Mouse (Mus musculus): ENCODE measurements at regions not wholly inside any gene's neighbourhood (a gene's known extent, or its start where the extent isn't known, plus 50 kb on each side); places are given as distances from the start of the nearest gene placed in this dataset.

DNA sequence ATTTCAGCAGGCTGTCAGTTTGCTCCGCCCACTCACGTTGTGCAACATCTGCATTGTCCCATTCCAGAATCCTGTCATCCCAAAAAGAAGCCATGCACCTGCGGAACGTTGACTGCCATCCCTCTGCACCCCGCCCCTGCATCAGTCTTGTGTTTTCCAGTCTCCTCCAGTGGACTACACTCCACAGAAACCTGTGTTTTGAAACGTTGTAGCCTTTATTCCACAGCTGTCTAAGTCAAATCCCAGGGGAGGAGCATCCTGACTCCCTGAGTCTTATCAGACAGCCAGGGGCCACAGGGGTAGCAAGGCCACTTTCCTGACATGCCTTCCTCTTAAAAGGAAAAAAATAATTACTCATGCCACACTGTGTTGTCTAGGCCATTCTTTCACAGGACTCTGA is 251.5 kb upstream of the Dio3 start:
- DNase-seq (ENCODE audit: low read depth, low spot score): no peak

DNA sequence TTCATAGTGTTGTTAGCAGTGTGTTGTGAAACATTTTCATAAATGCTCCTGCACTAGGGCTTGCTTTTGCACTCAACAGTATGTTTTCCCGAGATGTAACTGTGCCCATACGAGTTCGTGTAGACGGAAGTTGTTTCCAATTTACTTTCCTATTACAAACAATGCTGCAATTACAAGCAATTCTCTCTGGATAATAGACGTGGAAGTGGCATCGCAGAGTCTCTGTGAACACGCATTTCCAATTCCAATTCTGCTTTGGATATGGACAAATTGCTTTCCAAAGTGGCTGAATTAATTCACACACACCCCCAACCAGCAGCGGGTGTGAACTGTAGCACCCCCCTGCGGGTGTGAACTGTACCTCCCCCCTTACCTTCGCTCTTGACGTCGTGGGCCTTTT is 250.9 kb upstream of the Dio3 start:
- no peak for DNase-seq (ENCODE audit: low read depth, low spot score)

DNA sequence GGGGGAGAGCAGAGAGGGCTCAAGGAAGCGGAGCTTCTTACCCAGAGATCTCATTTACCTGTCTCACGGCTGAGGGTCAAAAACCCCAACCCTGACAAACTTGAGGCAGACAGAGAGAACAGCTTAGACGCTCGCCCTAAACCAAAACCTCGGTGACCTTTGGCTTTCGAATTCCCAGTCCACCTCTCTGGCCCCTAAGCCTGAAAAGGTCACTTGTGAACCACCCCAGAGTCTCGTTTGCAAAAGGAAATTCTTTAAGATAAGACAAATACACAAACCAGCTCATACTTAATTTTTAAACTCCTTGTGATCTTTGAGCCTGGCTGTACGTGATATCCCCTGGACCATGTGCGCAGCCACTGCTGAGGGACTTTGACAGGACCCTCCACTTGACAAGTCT is 250.2 kb upstream of the Dio3 start:
- no peak for DNase-seq (ENCODE audit: low read depth, low spot score)

DNA sequence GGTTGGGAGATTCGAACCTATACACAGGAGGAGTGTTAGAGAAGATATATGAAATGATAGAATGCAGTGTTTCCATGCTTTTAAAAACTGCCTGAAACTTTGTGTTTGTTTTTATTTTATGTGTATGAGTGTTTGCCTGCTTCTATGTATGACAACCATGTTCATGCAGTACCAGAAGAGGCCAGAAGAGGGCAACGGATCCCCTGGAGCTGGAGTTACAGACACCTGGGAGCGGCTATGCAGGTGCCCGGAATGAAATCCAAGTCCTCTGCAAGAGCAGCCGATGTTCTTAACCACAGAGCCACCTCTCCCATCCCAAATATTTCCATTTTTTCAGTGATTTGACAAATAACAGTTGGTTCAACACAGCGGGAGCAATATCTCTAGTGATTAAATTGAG is 247.5 kb upstream of the Dio3 start:
- DNase-seq (ENCODE audit: low read depth, low spot score): no peak

DNA sequence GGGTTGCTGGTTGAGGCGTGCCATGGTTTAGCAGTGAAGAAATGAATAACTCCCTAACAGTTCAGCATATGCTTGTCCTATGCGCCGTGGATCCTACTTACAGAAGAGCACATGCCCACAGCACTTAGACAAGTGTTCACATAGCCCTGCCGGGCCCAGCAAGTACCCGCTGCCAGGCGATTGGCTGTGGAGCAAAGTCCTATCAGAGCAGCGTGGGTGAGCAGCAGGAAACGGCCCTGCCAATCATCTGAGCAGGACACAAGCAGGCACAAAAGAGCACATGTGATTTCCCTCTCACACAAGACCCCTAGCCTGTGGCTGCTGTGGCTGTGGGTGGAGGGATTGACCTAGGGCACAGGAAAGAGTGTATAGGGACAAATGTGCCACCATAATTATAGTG is 243.7 kb upstream of the Dio3 start:
- no peak for DNase-seq (ENCODE audit: low read depth, low spot score)

DNA sequence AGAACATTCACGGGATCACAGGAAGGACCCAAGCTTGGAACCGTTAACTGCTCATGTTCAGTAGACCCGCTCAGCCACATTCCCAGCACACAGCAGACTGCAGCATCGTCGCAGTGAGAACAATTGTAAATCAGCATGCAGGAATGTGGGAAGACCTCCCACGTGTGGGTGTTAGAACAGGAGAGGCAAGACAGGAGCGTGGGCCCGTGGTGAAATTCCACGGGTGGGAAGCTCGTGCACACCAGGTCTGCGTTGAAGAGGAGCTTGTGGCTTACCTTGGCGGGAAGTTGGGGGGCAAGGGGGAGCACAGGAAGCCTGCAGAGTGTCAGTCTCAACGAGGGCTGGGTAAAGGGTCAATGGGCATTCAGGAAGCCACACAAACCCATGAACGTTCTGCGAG is 238.2 kb upstream of the Dio3 start:
- no peak for DNase-seq (ENCODE audit: low read depth, low spot score)

DNA sequence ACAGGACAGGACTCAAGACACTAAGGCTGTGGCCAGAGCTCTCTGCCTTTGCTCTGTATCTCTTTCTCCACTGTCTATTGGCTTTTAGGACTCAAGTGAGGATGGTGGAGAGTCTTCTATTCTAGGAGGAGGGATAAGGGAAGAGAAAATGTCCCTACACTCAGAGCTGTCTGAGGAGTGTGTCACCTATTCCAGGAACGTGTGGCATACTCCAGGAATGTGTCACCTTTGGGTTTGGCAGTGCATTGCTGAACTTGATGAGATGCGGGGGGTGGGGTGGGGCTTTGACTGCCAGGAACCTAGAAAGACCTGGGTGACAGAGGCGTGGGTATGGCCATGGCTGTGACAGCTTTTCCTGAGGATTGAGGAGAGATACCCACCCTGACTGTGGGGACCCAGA is 237.1 kb upstream of the Dio3 start:
- DNase-seq (ENCODE audit: low read depth, low spot score): no peak

DNA sequence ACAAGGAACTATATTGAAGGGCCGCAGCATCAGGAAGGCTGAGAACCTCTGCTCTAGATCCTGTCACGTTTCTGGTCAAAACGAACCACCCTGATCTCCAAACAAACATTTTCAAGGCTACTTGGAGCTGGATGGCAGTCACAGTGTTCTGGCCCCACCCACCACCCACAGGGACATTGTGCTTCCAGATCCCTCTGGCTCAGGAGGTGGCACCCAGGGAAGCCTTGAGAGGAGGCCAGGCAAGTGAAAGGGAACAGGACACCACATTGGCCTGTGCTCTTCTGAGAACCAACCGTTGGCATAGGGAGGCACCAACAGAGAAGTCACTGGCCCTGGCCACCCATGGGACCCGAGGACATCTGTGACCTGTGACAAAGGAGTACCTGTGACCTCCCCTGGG is 234.6 kb upstream of the Dio3 start:
- no peak for DNase-seq (ENCODE audit: low read depth, low spot score)

DNA sequence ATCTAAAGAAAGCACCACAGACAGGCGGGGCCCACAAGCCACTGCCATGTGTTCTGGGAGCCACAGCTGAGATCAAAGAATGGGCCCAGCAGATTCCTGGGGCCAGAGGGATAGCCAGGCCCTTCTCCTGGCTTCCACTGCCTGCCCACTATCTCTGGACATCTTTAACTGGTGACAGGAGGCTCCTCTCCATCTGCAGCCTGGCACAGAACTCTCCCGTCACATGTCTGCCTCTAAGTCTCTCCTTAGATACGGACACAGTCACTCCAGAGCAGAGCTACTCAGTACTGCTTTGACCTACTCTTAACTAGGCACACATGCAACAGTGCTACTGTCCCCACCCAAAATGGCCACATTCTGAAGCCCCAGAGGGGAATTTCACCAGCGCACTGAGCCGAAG is 234.1 kb upstream of the Dio3 start:
- DNase-seq (ENCODE audit: low read depth, low spot score): no peak

DNA sequence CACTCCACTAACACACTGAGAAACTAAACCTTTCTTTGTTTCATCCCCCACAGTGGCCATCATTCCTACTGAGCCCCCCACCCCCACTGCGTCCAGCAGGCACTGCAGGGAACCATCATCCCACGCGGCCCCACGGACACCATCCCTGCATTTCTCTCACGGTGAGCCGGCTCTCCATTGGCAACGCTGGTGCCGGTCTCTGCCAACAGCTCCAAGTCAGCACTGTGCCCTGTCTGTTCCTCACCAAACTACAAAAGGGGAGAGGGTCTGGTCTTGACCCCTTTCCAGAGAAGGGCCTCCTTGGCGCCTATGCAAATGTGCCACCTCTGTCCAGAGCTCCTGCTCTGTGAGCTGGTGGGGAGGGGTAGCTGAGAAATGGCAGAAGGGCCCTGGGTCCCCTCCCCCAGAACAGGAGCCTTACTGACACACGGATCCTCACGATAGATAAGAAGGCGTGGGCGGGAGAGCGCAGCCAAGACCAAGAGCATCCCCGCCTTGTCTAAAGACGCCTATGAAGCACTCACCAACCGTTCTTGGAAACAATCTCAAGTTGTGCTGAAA is 233.0 kb upstream of the Dio3 start:
- DNase-seq (ENCODE audit: low read depth, low spot score): no peak

DNA sequence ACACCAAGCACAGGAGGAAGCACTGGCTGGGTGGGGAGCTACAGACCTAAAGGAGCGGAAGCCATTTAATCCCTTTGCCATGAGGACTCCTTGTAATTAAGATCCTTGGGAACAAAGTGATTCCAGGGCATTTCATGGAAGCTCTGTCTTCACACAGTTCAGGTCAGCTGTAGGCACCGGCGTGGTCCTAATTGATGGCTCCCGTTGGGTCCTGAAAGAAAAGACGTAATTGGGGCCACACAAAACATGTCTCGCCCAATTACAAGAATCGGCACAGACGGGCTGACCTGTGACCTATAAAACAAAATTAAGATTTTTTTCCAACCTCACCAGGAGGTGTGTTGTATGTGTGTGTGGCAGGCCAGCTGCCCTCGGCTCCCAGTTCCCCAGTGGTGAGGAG is 232.3 kb upstream of the Dio3 start:
- DNase-seq (ENCODE audit: low read depth, low spot score): no peak

DNA sequence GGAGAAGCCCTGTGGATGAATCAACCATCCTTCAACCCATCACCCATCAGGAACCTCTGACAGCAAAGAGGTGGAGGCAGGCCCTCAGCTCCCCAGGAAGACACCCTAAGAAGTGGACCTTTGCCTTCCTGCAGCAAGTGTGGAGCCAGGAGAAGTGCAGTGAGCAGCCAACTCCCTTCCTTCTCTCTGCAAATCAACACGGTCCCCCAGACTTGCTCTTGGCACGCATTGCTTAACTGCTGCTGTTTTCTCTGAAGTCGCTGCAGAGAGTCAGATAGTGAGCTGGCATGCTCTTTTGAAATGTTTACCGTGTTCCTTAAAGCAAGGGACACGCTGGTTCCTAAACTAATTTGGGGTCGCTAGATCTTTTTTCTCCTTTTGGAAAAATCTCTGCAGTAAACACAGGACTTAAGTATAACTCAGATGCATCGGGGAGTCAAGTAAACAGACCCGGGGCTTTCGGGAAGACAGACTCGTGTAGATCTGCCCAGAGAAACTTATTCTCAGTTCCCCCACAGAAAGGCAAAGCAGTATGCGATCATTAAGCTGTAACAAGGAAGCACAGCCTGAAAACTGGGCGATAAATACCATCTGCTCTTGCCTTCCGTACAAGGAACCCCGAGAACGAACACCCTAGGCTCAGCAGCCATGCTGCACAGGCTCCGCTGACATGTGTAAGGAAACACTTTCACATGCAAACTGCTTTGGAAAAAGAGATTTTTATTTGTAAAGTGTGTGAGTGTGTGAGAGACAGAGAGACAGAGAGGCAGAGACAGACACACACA is 231.2 kb upstream of the Dio3 start:
- no peak for DNase-seq (ENCODE audit: low read depth, low spot score)

DNA sequence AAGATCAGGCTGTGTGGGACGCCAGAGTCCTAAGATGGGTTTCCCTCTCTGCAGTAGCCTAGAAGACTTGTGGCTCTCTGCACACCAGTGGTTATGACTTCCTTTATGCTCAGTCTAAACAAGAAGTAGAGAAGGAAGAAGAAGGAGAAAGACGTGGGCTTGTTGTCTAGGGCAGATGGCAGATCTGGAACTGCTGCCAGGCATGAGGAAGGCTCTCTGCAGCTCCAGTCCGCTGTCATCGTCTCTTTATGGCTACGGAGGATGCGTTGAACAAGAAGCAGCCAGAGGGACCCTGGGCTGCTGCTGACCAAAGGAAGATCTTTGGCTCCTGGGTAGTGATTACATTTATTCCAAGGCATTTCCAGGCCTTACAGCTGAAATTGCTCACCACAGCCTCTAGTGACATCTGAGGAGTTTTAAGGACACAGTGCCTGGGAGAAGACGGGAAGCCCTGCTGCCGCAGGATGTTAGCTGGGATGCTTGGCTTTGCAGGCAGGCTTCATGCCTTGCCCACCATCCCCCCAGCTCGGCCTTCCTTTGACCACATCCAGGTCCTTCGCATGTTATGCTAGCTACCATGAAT is 229.6 kb upstream of the Dio3 start:
- DNase-seq (ENCODE audit: low read depth, low spot score): no peak

DNA sequence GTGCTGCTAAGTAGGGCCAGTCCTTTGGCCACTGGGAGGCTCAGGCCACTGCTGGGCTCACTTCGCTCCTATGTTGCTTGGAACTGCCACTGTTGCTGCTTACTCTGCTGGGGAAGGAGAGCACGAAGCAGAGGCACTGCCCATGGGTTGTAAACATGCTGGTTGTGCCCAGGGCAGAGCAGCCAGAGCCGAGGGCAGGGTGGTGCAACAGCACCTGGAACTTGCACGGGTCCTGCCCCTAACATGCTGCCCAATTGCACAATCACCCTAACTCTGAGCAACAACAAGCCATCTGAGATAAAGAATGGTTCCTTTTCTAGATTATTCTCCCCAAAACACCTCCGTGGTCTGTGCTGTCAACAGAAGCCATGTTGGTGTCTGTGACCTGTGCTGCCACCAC is 219.5 kb upstream of the Dio3 start:
- DNase-seq (ENCODE audit: low read depth, low spot score): no peak

DNA sequence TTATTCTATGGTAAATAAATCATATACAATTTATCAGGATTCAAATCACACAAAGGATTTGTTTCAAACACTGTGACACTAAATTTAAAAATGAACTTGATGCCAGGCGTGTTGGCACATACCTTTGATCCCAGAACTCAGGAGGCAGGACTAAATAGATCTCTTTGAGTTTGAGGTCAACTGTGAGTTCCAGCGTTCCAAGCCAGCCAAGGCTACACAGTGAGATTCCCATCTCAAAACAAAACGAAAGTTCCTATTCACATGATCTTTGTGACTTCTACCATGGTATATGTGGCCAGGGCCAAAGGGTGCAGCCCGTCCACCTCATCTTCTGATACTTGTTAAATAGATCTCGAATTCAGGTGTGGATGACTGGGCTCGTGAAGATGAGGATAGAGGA is 216.9 kb upstream of the Dio3 start:
- no peak for DNase-seq (ENCODE audit: low read depth, low spot score)

DNA sequence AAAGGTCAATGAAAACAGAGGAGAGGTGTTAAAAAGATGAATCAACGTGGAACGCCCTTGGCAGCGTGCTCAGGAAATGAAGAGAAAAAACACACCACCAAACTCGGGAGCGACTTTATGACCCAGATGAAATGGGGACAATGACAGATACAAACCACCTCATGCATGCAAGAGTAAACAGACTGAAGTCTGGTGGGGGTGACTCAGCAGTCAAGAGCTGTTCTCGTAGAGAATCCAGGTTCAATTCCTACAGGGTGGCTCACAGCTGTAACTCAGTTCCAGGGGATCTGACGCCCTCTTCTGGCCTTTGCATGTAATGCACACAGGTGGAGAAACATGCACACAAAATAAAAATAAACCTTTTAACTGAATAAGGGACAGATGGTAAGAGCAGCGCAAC is 215.9 kb upstream of the Dio3 start:
- no peak for DNase-seq (ENCODE audit: low read depth, low spot score)

DNA sequence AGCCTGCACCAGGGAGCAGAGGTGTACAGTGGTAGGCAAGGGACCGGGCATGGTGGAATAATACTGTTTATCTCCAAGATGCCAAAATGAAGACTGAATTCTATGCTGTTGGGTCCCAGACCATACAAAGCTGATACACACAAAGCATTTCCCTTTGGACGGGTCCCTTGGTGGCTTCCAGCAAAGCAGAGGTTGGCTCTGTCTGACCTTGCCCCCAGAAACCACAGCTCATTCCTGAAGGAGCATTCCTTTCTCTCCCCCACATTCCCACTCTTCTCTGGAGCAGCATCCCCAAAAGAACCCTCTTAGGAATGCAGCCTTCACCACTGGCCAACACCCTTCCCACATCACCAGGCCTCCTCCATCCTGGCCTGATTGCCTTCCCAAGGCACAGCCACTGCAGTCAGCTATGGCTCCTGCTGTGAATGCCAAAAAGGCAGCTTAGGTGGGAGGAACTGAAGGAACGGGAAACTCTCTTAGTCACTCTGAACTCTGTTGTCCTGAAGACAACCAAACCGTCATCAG is 212.4 kb upstream of the Dio3 start:
- DNase-seq (ENCODE audit: low read depth, low spot score): no peak

DNA sequence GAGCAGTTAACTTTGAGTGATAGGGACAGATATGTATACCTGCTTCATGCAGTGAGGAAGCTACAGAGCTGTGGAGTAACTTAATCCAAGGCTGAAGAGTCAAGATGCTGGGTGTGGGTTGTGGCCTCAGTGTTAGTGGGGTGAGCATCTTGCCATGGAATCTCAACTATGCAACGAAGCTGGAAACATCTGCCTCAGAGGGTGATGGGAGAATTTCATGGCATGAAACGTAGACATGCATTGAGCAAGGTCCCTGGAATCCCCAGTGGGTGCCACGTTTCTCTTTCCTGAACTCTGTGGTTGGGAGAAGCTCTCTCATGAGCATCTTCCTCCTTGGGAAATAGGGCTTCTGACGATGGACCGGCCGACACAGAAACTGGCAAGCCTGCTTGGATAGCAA is 208.4 kb upstream of the Dio3 start:
- DNase-seq (ENCODE audit: low read depth, low spot score): no peak

DNA sequence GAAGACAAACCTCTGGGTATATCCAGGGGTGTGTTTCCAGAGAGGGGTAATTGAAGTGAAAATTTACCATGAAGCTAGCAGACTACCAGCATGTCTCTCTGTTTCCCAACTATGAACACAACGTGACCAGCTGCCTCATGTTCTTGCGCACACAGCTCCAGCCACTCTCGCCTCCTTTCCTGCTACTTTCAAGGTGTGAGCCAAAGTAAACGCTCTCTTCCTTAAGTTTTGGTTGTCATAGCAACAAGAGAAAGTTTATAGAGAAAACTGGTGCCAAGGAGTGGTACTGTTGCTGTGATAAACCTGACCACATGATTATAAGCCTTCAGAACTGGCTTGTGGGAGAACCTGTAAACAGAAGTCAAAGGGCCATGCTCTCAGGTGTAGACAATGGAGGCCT is 207.0 kb upstream of the Dio3 start:
- DNase-seq (ENCODE audit: low read depth, low spot score): no peak

DNA sequence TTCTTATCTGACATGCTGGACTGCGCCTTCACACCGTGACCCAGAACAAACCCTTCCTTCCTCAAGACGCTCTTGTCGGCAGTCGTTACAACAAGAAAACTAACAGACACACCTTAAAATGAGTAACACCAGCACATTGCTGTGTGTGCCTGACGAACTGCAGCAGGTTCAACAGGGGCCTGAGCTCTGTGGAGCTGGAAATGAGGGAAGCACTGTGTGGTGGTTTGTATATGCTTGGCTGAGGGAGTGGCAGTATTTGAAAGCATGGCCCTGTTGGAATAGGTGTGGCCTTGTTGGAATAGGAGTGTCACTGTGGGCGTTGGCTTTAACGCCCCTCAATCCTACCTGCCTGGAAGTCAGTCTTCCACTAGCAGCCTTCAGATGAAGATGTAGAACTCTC is 203.9 kb upstream of the Dio3 start:
- no peak for DNase-seq (ENCODE audit: low read depth, low spot score)

DNA sequence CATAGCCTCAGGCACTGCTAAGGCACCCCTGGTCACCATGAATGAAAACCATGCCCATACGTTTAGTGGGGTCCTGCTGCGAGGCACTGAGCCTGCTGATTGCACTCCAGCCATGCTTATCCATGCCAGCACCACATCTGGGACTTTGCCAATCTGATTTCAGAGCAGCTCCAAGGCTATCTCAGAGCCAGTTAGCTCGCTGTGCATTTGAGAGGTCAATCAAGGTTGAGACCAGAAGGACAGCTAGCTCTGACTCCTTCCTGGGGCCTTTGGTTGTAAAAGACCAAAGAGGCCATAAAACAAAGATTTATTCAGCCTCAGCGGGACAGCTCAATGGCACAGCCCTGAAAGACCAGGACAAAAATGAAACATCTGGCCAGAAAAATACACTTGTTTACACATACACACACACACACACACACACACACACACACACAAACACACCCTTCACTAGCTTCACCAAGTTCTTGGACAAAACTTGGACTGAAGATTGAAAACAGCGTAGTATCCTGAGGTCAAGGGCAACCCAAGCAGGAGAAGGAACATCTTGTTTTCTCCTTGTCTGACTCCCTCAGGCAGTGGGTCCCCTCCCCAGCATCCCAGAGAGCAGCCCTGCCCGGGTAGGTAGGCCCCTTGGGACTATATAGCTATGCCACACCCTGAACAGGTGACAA is 201.5 kb upstream of the Dio3 start:
- no peak for DNase-seq (ENCODE audit: low read depth, low spot score)

DNA sequence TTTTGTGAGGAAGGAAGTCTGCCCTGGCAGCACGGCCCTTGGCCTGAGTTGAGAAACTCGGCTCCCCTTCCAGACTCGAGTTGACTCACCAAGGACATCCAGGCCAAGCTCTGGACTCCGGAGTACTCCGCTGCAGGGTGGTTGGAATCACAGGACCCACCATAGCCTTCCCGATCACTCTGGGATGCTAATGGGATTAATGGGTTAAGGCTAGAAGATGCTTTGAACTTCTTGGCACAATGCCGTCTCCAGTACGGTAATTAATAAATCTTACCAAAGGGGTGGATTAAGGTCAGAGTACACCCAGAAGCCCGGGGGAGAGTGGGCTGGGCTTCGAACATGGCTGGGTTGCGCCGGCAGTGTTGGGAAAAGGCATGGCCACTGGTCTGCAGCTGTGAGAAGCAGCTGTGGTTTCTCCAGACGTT is 200.8 kb upstream of the Dio3 start:
- DNase-seq (ENCODE audit: low read depth, low spot score): no peak

All from retina, adult 2 months (tissue).